Mouse (Mus musculus): Measurements from ENCODE around the gene Igsf3. TPM values are rescaled to one million over a fixed set of nuclear protein-coding genes. Genes with fewer than 3 reads are reported as not detected.

The Igsf3 gene
- polyA plus RNA-seq, 1 experiment from 2014 or later: 27.6 TPM

GRCm38 (mm10) chr3:101393659-101394539 is 17.0 kb downstream of the Igsf3 start:
- 56% methylated on average over 19 of the region's 19 CpGs for WGBS
- ATAC-seq (ENCODE audit: low FRiP score) (no peak), DNase-seq (ENCODE audit: low spot score) (no peak)
- Histone ChIP-seq H3K4me2 (replicated peaks; ENCODE audit: low read depth, low read length) (no peak overlapping the region), H3K27ac (ENCODE audit: low read depth, low read length) (no peak overlapping the region), H3K27me3 (ENCODE audit: control insufficient read depth, insufficient read depth, low read length) (no peaks in the 10 kb centered on the region), H3K4me1 (replicated peaks; ENCODE audit: control insufficient read depth, insufficient read depth, low read length) (peaks cover 6% of the 10 kb centered on the region), H3K36me3 (ENCODE audit: control insufficient read depth, insufficient read depth, low read length) (no peaks in the 10 kb centered on the region), H3K9me3 (ENCODE audit: control insufficient read depth, low read length) (no peaks in the 10 kb centered on the region), H3K4me3 (ENCODE audit: low read depth, low read length) (no peak overlapping the region), H3K9ac (ENCODE audit: low read depth, low read length) (no peak overlapping the region)

GRCm38 (mm10) chr3:101395341-101395740 is 18.5 kb downstream of the Igsf3 start:
- Histone ChIP-seq H3K9me3 (ENCODE audit: control insufficient read depth, low read length) (no peaks in the 10 kb centered on the region), H3K4me2 (replicated peaks; ENCODE audit: low read depth, low read length) (no peak overlapping the region), H3K4me3 (ENCODE audit: low read depth, low read length) (no peak overlapping the region), H3K4me1 (replicated peaks; ENCODE audit: control insufficient read depth, insufficient read depth, low read length) (peaks cover 6% of the 10 kb centered on the region), H3K27me3 (ENCODE audit: control insufficient read depth, insufficient read depth, low read length) (no peaks in the 10 kb centered on the region), H3K27ac (ENCODE audit: low read depth, low read length) (no peak overlapping the region), H3K9ac (ENCODE audit: low read depth, low read length) (no peak overlapping the region), H3K36me3 (ENCODE audit: control insufficient read depth, insufficient read depth, low read length) (no peaks in the 10 kb centered on the region)
- WGBS: 47% methylated on average over 5 of the region's 5 CpGs
- ATAC-seq (ENCODE audit: low FRiP score): no peak
- peak; percentile 56 for DNase-seq (ENCODE audit: low spot score)

GRCm38 (mm10) chr3:101396061-101396460 is 19.2 kb downstream of the Igsf3 start:
- DNase-seq (ENCODE audit: low spot score) (no peak), ATAC-seq (ENCODE audit: low FRiP score) (no peak)
- Histone ChIP-seq H3K36me3 (ENCODE audit: control insufficient read depth, insufficient read depth, low read length) (no peaks in the 10 kb centered on the region), H3K27me3 (ENCODE audit: control insufficient read depth, insufficient read depth, low read length) (no peaks in the 10 kb centered on the region), H3K4me1 (replicated peaks; ENCODE audit: control insufficient read depth, insufficient read depth, low read length) (peaks cover 6% of the 10 kb centered on the region), H3K9me3 (ENCODE audit: control insufficient read depth, low read length) (no peaks in the 10 kb centered on the region), H3K27ac (ENCODE audit: low read depth, low read length) (no peak overlapping the region), H3K4me2 (replicated peaks; ENCODE audit: low read depth, low read length) (no peak overlapping the region), H3K4me3 (ENCODE audit: low read depth, low read length) (no peak overlapping the region), H3K9ac (ENCODE audit: low read depth, low read length) (no peak overlapping the region)
- 88% methylated on average over 3 of the region's 3 CpGs for WGBS

- no peaks in the 10 kb centered on the region for H3K27me3 ChIP-seq (ENCODE audit: control insufficient read depth, insufficient read depth, low read length)
- H3K27ac ChIP-seq (ENCODE audit: low read depth, low read length): no peak overlapping the region
- no peaks in the 10 kb centered on the region for H3K36me3 ChIP-seq (ENCODE audit: control insufficient read depth, insufficient read depth, low read length)
- DNase-seq (ENCODE audit: low spot score) (no peak), ATAC-seq (ENCODE audit: low FRiP score) (no peak)
- 49% methylated on average over 13 of the region's 13 CpGs for WGBS
- no peak overlapping the region for H3K4me2 ChIP-seq (replicated peaks; ENCODE audit: low read depth, low read length)
- H3K9ac ChIP-seq (ENCODE audit: low read depth, low read length): no peak overlapping the region
- no peak overlapping the region for H3K4me3 ChIP-seq (ENCODE audit: low read depth, low read length)
- peaks cover 6% of the 10 kb centered on the region for H3K4me1 ChIP-seq (replicated peaks; ENCODE audit: control insufficient read depth, insufficient read depth, low read length)
- H3K9me3 ChIP-seq (ENCODE audit: control insufficient read depth, low read length): no peaks in the 10 kb centered on the region
These were observed 19.9 kb downstream of the Igsf3 start for GRCm38 (mm10) chr3:101396726-101397263.

- Histone ChIP-seq H3K9ac (ENCODE audit: low read depth, low read length) (no peak overlapping the region), H3K9me3 (ENCODE audit: control insufficient read depth, low read length) (no peaks in the 10 kb centered on the region), H3K27ac (ENCODE audit: low read depth, low read length) (peak overlapping the region; percentile 58; the same call in 1 of the 2 replicates), H3K4me1 (replicated peaks; ENCODE audit: control insufficient read depth, insufficient read depth, low read length) (peaks cover 6% of the 10 kb centered on the region), H3K4me2 (replicated peaks; ENCODE audit: low read depth, low read length) (no peak overlapping the region), H3K36me3 (ENCODE audit: control insufficient read depth, insufficient read depth, low read length) (no peaks in the 10 kb centered on the region), H3K27me3 (ENCODE audit: control insufficient read depth, insufficient read depth, low read length) (no peaks in the 10 kb centered on the region), H3K4me3 (ENCODE audit: low read depth, low read length) (no peak overlapping the region)
- WGBS: 70% methylated on average over 4 of the region's 4 CpGs
- no peak for DNase-seq (ENCODE audit: low spot score)
- no peak for ATAC-seq (ENCODE audit: low FRiP score)
These were observed 20.5 kb downstream of the Igsf3 start for GRCm38 (mm10) chr3:101397422-101397821.

GRCm38 (mm10) chr3:101398071-101398786 is 21.3 kb downstream of the Igsf3 start:
- H3K9ac ChIP-seq (ENCODE audit: low read depth, low read length): no peak overlapping the region
- H3K4me2 ChIP-seq (replicated peaks; ENCODE audit: low read depth, low read length): no peak overlapping the region
- no peaks in the 10 kb centered on the region for H3K27me3 ChIP-seq (ENCODE audit: control insufficient read depth, insufficient read depth, low read length)
- no peaks in the 10 kb centered on the region for H3K36me3 ChIP-seq (ENCODE audit: control insufficient read depth, insufficient read depth, low read length)
- DNase-seq (ENCODE audit: low spot score) (peak; percentile 56), ATAC-seq (ENCODE audit: low FRiP score) (no peak)
- H3K4me3 ChIP-seq (ENCODE audit: low read depth, low read length): no peak overlapping the region
- peak overlapping the region; percentile 58 for H3K27ac ChIP-seq (ENCODE audit: low read depth, low read length)
- 42% methylated on average over 12 of the region's 12 CpGs for WGBS
- peaks cover 6% of the 10 kb centered on the region for H3K4me1 ChIP-seq (replicated peaks; ENCODE audit: control insufficient read depth, insufficient read depth, low read length)
- H3K9me3 ChIP-seq (ENCODE audit: control insufficient read depth, low read length): no peaks in the 10 kb centered on the region

- H3K27ac ChIP-seq (ENCODE audit: low read depth, low read length): peak overlapping the region; percentile 54
These were observed 22.0 kb downstream of the Igsf3 start for GRCm38 (mm10) chr3:101398877-101399276.

GRCm38 (mm10) chr3:101401501-101401900 is 24.6 kb downstream of the Igsf3 start:
- DNase-seq (ENCODE audit: low spot score): no peak
- Histone ChIP-seq H3K4me2 (replicated peaks; ENCODE audit: low read depth, low read length) (no peak overlapping the region), H3K27ac (ENCODE audit: low read depth, low read length) (no peak overlapping the region), H3K9me3 (ENCODE audit: control insufficient read depth, low read length) (no peaks in the 10 kb centered on the region), H3K4me3 (ENCODE audit: low read depth, low read length) (no peak overlapping the region), H3K27me3 (ENCODE audit: control insufficient read depth, insufficient read depth, low read length) (no peaks in the 10 kb centered on the region), H3K9ac (ENCODE audit: low read depth, low read length) (no peak overlapping the region), H3K36me3 (ENCODE audit: control insufficient read depth, insufficient read depth, low read length) (no peaks in the 10 kb centered on the region), H3K4me1 (replicated peaks; ENCODE audit: control insufficient read depth, insufficient read depth, low read length) (peaks cover 4% of the 10 kb centered on the region)
- 54% methylated on average over 5 of the region's 5 CpGs for WGBS
- ATAC-seq (ENCODE audit: low FRiP score): no peak

More at GRCm38 (mm10) chr3:101398877-101399276, 22.0 kb downstream of the Igsf3 start:
- Histone ChIP-seq H3K9ac (ENCODE audit: low read depth, low read length) (no peak overlapping the region), H3K4me2 (replicated peaks; ENCODE audit: low read depth, low read length) (no peak overlapping the region), H3K9me3 (ENCODE audit: control insufficient read depth, low read length) (no peaks in the 10 kb centered on the region), H3K4me3 (ENCODE audit: low read depth, low read length) (no peak overlapping the region), H3K4me1 (replicated peaks; ENCODE audit: control insufficient read depth, insufficient read depth, low read length) (peaks cover 6% of the 10 kb centered on the region), H3K36me3 (ENCODE audit: control insufficient read depth, insufficient read depth, low read length) (no peaks in the 10 kb centered on the region), H3K27me3 (ENCODE audit: control insufficient read depth, insufficient read depth, low read length) (no peaks in the 10 kb centered on the region)
- 60% methylated on average over 2 of the region's 2 CpGs for WGBS
- DNase-seq (ENCODE audit: low spot score): no peak
- ATAC-seq (ENCODE audit: low FRiP score): no peak

Data from hindbrain, embryonic 11.5 days (tissue).